Mouse (Mus musculus) liver (tissue): ENCODE measurements around the gene Ephb1.

Experiments used
- DNase-seq: peaks from one replicate; pipeline ENCODE4 v3.0.0-alpha.2; 2020; ENCODE audit warnings: mixed read lengths

Gene Ephb1

DNA sequence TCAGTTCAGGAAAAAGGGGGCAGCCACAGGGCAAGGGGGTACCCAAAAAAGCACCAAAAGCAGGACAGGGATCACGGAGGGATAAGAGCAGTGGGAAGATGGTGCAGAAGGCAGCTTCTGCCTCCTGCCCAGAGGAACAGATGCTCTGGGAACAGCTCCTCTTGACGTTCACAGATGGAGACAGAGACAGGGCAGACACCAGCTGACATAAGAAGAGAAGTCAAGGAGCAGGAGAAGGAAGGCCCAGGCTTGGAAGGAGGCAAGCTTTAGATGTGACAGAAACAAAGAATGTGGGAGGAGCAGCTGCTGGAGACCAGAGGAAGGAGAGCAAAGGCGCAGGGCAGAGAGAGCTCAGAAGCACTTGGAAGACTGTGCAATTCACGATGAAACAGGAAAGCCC is 398.3 kb downstream of the Ephb1 start:
- DNase-seq, result no peak

DNA sequence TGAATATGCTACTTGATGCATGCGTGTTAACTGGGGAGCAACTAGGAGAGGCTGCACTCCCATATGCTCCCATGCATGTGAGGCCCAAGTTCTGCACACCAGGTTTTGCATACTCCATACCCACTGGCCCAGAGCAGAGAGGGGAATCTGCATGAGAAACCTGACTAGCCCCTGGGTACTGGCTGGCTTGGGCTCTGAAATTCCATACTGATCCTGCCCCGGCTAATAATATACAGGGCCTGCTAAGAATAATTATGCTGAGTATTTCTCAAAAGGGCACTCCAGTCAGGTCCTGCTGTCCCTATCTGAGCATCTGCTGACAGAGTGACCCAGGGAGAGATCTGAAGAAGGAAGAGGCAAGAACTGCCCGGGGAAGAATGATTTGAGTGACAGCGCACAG is 400.0 kb downstream of the Ephb1 start:
- DNase-seq, result no peak

DNA sequence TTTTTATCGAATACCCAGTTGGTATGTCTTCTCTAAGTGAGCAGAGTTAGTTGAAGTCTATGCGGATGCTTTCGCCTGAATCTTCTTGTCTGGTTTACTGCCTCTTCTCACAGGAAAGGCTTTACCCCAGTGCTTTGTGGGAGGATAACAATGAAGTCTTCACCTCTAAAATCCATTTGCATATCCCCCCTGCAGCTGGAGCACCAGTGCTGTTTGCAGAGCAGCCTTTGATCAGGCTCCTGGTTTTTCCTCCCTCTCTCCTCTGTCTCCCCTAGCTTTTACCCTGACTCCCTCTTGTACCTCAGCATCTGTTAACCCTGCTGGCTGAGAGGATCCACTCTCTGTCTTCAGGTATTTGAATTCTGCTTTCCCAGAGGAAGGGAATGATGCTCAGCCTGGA is 404.4 kb downstream of the Ephb1 start:
- DNase-seq, result no peak

- DNase-seq, result no peak
Observed at GRCm38 (mm10) chr9:101945814-101946213, 408.7 kb downstream of the Ephb1 start.

DNA sequence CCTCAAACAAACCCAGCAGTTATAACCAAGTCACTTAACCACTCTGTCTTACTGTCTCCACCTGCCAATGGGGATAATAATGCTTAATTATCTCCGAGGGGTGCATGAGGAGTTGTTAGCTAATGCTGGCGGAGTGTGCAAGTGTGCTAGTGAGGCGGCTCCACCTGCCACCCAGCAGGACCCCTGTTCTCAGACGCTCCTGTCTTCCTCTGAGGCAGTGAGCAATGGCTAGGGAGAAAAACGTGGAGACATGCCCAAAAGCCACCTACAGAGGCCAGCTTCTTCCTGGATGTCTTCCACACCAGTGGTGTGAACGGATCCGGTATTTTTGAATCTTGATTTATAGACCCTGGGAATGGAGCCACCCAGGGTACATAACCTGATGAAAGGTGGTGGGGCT is 409.2 kb downstream of the Ephb1 start:
- no peak for DNase-seq

DNA sequence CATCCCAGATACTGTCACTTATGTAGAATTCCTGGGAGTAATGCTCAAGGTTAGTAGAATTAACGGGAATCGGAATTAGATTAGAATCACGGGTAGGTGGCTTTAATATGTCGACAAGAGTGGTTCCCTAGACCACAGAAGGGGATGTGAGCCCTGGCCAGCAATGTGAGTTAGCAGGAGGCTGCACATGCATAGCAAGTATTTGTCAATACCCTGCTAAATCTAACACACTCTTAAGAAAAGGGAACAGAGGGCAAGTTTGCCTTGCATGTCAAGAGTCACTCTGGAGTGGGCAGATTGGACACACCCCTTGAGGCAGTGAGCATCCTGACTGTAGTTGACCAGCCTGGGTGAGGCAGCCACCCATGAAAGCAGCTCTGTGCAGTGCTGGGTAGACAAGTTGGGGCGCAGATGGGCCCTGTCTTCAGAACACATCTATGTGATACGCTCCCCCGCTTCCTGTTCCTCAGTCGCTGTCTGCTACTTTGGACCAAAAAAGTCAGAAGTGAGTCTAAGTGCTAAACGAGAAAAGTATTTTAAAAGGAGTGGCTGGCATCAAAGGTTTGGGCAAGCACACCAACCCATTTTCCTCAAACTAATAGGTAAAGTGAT is 412.3 kb downstream of the Ephb1 start:
- no peak for DNase-seq

- DNase-seq, result no peak
Observed at GRCm38 (mm10) chr9:101940182-101940581, 414.3 kb downstream of the Ephb1 start.

GRCm38 (mm10) chr9:101939006-101939405 is 415.5 kb downstream of the Ephb1 start:
- DNase-seq, result no peak

- DNase-seq, result no peak
Observed at GRCm38 (mm10) chr9:101938066-101938465, 416.4 kb downstream of the Ephb1 start.

DNA sequence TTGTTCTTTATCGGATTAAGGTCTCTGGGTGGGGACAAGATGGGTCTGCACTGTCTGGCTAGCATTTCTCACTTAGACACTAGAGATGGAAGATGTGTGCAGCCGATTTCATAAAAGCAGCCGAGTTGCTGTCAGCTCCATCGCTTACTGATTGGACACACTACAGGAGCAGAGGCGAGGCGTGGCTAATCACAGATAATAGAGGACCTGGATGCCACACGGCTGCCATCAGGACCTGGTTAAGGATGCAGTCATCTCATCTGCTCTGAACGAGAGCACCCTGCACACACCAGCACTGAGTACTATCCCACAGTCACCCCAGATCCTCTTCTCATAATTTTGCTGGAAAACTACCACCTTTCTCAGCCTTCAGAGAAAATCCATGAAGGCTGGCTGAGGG is 419.6 kb downstream of the Ephb1 start:
- no peak for DNase-seq

DNA sequence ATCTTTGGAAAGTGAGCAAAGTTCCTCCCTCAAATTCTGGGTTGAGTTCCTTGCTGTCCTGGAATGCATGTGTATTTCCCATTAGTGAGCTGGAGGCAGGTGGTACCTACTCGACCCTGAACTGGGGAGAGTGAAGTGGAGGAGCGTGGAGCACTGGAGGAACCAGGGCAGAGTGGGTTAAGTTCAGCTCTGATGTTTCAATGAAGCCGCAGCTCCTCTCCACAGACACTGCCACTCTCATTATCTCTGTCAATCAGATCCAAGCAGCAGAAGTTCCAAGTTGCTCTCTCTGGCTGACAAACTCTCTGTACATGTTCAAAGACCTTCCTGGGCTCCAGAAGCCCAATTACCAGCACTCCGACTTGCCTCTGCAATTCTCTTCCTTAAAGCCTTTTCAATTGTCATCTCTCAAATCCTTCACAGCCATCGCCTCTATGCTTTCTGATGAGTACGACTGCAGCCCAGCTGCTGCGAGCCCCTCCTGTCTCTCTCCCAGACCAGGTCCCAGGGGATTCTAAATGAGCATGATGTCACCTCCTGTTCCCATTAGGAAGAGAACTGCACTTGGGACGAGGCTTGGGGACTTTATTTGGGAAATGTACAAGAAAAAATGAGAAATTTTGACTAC is 420.4 kb downstream of the Ephb1 start:
- no peak for DNase-seq

DNA sequence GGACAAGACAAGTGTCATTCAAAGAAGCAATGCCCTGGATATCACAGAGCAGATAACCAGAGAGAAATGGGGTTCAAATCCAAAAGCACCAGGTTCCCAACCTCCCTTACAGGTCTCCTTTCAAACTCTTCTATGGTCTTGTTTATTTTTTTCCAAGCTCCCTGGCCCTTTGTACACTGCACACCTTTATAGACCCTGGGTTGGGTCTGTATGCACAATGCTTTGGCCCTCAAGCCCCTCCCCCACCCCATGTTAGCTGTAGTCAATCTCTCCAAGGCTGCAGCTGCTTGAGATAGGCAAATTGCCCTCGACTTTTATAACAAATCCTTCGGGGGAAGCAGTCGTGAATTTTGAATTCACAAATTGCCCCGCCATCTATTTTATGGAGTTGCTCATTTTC is 429.7 kb downstream of the Ephb1 start:
- DNase-seq, result no peak

- no peak for DNase-seq
Observed at GRCm38 (mm10) chr9:101922846-101923245, 431.6 kb downstream of the Ephb1 start.

DNA sequence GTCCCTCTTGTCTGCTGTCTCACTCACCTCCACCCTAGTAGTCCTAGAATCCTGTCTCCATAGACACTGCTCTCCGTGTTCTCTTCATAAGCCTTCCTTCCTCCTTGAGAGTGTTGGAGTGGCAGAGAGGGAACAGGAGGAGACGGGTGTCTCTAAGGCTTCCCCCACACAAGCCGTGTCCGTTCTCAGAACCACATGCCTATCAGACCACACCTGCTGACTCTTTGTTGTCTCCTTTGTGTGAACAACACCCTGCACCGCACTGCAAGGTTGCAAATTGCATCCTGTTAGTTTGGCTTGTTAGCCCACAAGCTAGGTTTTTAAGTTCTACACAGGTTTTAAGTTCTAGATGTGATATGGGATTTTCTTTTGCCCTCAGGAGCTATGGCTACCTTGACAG is 435.2 kb downstream of the Ephb1 start:
- no peak for DNase-seq

DNA sequence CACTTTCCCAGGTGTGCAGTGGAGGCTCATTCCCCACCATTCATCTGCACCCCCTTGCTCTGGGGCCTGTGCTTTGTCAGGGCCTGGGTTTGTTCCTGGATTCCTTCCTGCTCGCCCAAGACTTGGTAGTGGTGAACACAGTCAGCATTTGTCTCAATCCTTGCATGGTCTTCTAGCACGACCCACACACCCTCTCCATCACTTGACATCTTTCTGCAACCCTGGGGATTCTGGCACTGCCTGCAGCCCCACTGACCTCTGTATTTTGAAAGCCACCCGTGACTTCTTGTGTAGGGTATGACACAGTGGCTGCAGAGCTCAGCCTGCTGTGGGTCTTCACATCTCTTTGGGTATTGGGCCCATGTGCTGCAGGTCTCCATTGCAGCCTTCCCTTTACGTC is 435.7 kb downstream of the Ephb1 start:
- no peak for DNase-seq

DNA sequence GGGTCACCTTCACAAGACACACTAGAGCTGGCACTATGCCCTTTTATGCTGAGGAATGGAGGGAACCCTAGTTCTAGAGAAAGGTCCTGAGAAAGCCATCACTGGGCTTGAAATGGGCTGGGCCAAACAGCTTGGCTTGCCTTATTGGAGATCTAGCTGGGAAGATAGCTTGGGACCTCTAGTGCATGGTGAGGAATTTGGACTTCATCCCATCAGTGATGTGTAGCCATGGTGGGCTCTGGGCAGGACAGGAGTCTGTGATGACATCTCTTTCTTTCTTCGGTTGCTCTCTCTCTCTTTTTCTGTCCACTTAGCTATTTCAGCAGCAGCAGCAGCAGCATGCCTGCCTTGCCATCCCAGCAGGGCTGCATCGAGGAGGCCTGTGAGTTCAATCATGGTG is 439.4 kb downstream of the Ephb1 start:
- DNase-seq, result no peak

DNA sequence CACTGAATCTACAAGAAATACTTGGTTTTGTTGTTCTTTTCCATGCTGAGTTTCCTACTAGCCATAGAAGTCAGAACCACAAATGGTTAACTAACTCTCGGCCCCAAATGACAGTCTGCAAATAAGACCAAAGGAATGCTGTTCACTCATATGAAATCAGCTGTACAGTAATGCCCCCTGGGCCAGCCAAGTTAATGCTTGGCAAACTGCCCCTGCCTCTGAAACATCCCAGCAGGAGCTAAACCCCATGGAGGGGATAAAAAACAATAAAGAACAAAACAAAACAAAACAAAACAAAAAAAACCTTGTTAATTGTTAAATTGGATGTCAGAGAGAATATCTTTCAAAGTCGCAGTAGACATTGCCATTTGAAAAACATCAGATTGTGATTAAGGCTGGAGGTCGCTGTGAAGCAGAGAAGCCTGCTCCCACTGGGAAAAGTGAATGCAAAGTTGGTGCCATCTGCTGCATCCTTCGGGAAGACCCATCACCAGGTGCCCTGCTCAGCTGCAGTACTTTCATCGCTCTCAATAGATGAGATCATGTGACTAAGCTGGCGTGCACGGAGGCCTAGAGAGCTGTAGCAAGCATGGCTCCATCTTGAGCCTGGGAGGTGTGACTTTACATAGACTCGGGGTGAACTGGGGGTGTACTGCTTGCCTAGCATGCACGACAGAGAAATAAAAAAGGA is 443.2 kb downstream of the Ephb1 start:
- DNase-seq, result no peak

DNA sequence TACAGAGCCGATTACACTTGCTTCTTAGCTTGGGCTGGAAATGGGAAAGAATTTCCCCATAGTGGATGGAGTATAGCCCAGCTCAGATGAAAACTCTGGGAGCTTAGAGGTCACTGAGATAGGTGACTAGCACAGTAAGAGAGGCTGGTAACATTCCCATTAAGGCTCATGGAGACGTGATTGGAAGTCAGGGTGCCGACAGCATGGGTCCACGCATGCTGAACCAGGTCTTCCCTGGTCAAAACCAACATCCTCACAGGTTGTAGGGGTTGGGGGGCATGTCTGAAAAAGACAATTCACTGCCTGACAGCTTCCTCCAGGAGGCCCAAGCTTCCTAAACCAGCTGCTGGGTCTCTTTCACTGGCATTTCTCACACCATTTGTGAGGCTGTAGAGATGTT is 445.0 kb downstream of the Ephb1 start:
- DNase-seq, result no peak

DNA sequence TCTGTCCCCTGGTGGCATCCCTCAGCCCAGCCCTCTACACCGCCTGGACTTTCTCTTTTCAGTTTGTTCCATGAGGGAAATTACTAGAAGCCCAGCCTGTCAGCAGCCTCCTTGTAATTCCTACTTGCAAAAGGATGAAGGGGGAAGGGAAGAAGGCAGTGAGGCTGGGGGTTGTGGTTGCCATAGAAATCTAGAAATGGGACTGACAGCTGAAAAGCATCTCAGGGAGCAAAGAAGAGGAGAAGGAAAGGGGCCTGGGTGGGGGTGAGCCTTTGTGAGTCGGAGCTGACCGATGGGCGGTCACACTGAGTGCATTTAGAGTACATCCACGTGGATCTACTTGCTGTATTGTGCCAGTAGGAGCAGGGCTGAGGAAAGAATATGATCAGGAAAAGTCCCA is 445.6 kb downstream of the Ephb1 start:
- DNase-seq, result no peak

DNA sequence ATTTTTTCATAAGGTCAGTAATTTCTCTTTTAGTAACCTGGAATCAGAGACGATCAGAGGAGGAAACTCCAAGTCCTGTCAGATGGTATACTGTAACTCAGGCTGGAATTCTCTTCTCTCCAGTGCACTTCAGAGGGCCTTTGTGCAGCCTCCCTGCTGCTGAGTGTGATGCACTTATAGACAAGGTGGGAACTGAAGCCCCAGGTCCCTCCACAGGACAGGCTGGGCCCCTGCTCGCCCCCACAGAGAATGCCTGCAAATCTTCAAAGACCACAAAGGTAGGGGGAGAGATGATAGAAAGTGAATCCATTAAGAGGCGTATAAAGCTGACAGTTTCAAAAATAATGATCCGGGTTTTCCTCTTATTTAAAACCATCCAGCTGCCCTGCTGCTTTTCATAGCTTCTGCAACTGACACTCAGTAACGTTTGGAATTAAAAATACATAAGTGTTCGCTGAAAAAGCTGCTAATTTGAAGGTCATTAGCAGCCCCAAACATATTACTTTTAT is 446.7 kb downstream of the Ephb1 start:
- no peak for DNase-seq

- no peak for DNase-seq
Observed at GRCm38 (mm10) chr9:101903406-101903805, 451.1 kb downstream of the Ephb1 start.

- DNase-seq, result no peak
Observed at GRCm38 (mm10) chr9:101897851-101898250, 456.6 kb downstream of the Ephb1 start.

DNA sequence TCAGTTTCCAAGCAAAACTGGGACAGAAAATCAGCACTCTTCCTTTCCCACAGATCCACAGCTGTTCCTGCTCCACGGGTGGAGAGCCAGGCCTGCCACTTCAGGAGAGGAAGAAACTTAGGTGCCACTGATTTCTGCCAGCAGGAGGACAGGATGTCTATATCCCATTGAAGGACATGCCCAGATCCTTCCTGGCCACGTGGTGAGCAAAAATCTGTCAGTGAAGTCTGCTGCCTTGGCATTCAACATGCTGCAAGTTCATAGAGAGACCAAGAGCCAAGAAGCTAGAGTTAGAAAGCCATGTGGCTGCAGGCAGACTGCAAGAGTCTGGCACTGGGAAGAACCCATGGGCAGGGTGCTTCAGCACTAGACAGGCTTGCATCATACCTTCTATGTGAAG is 471.2 kb downstream of the Ephb1 start:
- no peak for DNase-seq
